Mouse (Mus musculus): ENCODE data around the gene Rrp7a.

GRCm38 (mm10) chr15:83115071-83115470 is 7.5 kb downstream of the Rrp7a start:
- TF ChIP-seq POLR2AphosphoS5 (IDR thresholded peaks at IDR 0.05; ENCODE audit: insufficient replicate concordance, low read depth, low read length) = no peak
- no peak for TF ChIP-seq GATA1 (IDR thresholded peaks at IDR 0.05; ENCODE audit: borderline replicate concordance, low read length)
- no peak for TF ChIP-seq CTCF (IDR thresholded peaks at IDR 0.05; ENCODE audit: low read depth, low read length)
